Mouse (Mus musculus) CD4-positive naive resting alpha-beta T cell, adult 57 days (primary cell): ENCODE measurements around the gene Rhbdl2. TPM values are rescaled to one million over a fixed set of nuclear protein-coding genes. Genes with fewer than 3 reads are reported as not detected.

ENCODE experiments used
- total RNA-seq: library from RNA; stranded (reverse); gene quantifications from one replicate; pipeline ENCODE4 v1.2.4, GENCODE M21; 2023

Gene Rhbdl2
- total RNA-seq, result not detected

GRCm38 (mm10) chr4:123787191-123787985 is at the start of gene Rhbdl2:
Gene Rhbdl2, plus strand, starts transcription at chr4:123787874.

DNA sequence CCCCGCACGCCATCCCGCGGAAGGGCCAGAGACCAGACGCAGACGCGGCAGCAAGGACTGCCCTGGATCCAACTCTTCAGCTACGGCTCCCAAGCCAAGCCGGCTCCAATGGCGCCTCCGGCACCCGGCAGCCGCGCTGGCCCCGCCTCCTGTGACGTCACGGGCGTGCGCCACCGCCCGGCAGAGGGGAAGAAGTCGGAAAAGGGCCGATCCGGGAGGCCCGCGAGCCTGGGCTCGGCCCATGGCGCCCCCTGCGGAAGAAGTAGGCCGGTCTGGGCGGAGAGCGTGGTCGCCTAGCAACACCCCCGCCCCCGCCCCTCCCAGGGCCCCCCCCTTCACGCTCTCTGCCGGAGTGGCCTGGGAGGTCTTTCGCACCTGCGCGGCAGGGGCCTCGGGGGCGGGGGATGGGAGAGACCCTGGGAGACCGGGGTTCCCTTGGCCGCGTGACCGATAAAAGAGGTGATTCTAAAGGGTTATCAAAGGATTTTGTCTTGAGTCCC is 37.5 kb upstream of the Rhbdl2 start, which contains the start of gene Akirin1:
Akirin1 (minus strand) TSS at position 194 of the 500 bp plus-strand sequence.

GRCm38 (mm10) chr4:123859379-123859778 is 71.7 kb downstream of the Rhbdl2 start, which contains the start of gene 4933427I04Rik:
Gene 4933427I04Rik, plus strand, starts transcription at chr4:123859679.

Other genes starting within 250 kb of the Rhbdl2 start
- gene Macf1, start 103.5 kb upstream of the Rhbdl2 start, total RNA-seq, result 686 TPM
- gene Ndufs5, start 69.7 kb upstream of the Rhbdl2 start, total RNA-seq, result 22.1 TPM
- 55.7 TPM for gene Akirin1, start 37.5 kb upstream of the Rhbdl2 start, total RNA-seq
- not detected for gene 4933427I04Rik, start 71.8 kb downstream of the Rhbdl2 start, total RNA-seq
- gene Mycbp, start 117.0 kb downstream of the Rhbdl2 start, total RNA-seq, result 9.1 TPM
- gene Rragc, start 129.6 kb downstream of the Rhbdl2 start, total RNA-seq, result 41.4 TPM
- gene 4930535I16Rik, start 130.1 kb downstream of the Rhbdl2 start, total RNA-seq, result not detected